Mouse (Mus musculus) left cerebral cortex, adult 9 months (tissue): ENCODE results near the gene Usp2.

Experiments
- DNase-seq, 2 experiments: peaks; one replicate each; pipeline ENCODE4 v3.0.0; 2022; ENCODE audit warnings: low spot score in 2 of 2

The Usp2 gene

GRCm38 (mm10) chr9:44075996-44076763, 9.4 kb downstream of the Usp2 start:
- DNase-seq, result no peak

GRCm38 (mm10) chr9:44076764-44077120, 9.9 kb downstream of the Usp2 start:
- peak in 1 of 2 experiments; percentile 78 for DNase-seq

GRCm38 (mm10) chr9:44077266-44077910, 10.6 kb downstream of the Usp2 start:
- no peak for DNase-seq

DNA sequence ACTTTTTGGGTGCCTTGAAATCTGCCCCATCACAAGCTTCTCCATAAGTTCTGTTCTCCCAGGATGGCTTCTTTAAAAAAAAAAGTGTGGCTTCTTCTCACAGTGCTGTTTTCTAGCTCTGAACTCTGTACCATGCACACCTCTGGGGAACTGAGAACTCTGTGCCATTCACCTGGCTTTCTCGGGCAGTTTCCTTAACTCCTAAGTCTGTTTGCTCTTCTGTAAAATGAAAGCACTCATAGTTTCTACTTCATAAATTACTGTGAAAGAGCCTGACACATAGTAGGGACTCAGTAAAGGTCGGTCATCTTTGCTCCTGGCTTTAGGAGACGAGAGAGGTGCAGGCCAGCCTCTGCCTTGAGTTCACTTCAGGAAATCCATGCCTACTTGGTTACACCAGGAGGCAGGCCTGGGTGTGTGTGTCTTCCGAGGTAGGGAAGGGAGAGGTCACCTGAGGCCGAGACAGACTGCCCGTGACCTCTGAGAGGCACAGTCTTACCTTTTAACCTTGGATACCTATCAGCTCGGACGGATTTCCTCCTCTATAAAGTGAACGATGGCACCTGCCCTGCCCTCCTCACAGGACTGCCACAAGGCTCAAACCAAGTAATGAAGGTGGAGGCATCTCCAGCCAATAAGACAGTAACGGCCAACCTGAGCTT, 11.4 kb downstream of the Usp2 start:
- DNase-seq, result no peak

DNA sequence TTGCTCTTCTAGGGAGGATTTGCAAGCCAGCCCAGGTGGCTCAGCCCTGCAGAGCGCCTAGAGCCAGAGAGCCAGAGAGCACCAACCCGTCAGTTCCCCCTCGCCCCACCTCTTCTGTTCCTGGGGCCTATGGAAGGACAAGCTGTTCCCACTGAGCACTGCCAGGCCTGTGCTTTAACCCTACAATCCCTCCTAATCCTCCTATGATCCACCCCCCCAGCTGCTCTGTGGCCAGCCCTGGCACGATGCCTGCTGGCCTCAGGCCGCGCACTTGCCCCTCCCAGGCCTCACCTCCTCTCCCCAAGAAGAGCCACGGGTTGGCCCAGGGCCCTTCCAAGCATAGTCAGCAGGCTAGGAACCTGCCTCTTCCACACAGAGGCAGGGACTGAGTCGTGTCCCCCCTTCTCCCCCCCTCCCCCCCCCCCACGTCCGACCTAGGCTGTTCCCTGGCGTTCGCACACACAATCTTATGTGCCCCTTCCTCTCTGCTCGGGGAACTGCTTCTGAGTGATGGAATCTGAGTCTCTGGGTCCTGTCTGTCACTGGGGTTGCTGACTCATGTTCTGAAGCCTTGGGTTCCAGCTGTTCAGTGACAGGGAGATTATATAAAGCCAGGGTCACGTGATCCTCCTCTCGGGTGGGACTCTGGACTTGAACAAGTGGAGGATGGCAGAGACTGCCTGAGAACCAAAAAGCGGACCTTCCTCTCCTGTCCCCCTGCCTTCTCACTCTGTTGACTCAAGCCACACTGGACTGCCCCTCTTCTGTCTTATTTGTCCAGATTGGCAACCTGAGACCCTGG, 12.3 kb downstream of the Usp2 start:
- peak in 1 of 2 experiments; percentile 46 for DNase-seq

GRCm38 (mm10) chr9:44079997-44080780, 13.4 kb downstream of the Usp2 start:
- DNase-seq, result no peak

DNA sequence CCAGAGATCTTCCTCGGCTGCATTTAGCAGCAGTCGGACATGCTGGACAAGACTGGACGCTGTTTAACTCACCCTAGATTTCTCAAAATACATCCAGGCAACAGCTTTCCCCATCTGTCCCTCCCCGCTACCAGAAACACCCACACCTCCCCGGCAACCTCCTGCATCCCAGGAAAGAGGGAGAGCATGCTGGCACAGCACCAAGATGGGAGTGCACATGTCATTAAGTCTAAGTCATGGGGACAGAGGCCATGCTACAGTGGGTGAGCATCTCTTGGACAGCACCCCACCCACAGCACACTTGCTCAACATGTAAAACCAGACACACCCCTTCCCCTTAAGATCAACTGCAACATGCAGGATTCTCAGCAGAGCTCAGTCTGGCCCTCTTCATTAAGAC, 14.1 kb downstream of the Usp2 start:
- DNase-seq, result peak in 1 of 2 experiments; percentile 71

DNA sequence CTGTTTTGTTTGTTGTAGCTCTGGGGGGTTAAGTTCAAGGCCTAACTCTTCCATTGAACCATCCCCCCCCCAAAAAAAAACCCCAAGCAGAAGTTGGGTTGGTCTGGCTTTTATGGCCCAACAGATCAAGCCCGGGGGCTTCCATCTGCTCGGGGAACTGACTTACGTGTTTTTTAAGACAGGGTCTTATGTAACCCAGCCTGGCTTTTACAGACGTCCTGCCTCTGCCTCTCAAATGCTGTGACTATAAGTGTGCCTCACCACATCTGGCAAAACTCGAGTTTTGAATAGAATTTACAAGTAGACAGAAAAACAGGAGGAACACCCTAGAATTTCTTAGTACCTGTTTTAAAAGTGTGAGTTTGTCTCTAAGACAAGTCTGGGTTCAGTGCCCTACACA, 14.8 kb downstream of the Usp2 start:
- DNase-seq, result no peak

DNA sequence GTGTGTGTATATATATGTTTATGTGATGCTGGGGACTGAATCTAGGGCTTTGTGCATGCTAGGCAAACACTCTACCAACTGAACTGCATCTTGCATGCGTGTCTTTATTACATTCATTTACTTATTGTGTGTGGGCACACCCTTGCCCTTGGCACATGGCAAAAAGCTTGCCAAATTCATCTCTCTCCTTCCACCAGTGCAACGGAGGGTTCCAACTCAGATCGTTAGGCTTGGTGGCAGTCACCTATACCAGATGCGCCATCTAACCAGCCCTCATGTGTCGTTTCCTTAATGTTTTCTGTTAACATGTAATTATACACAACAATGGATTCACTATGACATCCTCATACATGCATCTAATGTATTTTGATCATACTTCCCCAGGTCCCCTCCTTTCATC, 15.4 kb downstream of the Usp2 start:
- DNase-seq, result no peak

GRCm38 (mm10) chr9:44083392-44084121, 16.7 kb downstream of the Usp2 start:
- DNase-seq, result peak; percentile 89 to 91

DNA sequence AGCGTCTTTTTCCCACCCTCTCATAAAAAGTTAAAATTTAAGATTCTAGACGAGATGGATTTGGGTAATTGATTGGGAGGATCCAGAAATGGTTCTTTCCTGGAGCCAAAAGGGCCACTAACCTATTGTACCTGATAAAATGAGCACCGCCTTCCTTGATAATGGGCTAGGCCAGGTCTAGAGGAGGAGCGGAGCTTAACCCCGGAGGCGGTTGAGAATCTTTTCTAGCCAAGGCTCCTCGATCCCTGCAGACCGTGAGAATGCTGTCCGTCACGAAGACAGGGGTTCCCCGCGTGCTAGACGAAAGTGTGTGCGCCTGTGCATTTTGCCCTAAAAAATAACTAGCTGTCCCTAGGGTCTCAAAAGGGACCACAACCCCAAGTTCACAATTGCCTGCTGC, 17.4 kb downstream of the Usp2 start:
- DNase-seq, result no peak

DNA sequence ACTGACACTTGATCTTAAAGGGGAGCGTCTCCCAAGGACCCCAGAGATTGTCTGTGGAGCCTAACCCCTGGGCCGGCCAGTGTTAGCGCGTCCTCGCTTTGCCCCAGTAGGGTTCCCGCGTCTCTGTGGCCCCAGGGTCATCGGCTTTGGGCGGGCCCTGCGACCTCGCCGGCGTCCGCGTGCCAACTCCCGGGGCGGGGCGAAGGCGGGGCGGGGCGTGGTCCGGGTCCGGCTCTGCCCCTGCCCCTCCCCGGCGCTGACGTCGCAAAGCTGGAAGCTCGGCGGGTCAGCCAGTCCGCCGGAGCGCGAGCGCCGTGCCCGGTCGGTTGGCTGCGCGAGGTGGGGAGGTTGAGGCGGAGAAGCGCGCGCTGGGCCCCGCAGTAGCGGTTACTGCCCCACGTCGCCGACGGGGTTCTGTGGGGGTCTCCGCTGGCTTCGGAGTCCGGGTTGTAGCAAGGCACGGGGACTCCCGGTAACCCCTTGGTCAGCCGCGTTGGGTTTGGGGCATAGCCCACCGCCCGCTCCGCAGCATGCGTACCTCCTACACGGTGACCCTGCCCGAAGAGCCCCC, 17.9 kb downstream of the Usp2 start:
- DNase-seq, result peak; percentile 81 to 87

DNA sequence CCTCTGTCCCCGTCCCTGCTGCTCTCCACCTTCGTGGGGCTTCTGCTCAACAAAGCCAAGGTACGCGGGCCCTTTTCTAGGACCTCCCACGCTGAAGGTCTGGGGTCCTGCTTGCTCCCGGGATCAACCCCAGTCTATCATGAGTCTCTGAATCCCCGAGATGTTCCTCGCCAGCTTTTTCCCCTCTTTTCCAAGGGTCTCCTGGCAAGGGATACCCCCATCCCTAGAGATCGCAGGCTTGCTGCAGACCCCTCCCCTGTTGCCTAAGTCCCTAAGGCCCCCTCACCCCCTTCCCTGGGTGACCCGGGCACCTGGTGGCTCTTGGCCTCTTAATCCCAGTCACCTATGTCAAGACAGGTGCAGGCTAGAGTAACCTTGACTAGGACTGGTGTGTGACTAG, 18.5 kb downstream of the Usp2 start:
- no peak for DNase-seq

DNA sequence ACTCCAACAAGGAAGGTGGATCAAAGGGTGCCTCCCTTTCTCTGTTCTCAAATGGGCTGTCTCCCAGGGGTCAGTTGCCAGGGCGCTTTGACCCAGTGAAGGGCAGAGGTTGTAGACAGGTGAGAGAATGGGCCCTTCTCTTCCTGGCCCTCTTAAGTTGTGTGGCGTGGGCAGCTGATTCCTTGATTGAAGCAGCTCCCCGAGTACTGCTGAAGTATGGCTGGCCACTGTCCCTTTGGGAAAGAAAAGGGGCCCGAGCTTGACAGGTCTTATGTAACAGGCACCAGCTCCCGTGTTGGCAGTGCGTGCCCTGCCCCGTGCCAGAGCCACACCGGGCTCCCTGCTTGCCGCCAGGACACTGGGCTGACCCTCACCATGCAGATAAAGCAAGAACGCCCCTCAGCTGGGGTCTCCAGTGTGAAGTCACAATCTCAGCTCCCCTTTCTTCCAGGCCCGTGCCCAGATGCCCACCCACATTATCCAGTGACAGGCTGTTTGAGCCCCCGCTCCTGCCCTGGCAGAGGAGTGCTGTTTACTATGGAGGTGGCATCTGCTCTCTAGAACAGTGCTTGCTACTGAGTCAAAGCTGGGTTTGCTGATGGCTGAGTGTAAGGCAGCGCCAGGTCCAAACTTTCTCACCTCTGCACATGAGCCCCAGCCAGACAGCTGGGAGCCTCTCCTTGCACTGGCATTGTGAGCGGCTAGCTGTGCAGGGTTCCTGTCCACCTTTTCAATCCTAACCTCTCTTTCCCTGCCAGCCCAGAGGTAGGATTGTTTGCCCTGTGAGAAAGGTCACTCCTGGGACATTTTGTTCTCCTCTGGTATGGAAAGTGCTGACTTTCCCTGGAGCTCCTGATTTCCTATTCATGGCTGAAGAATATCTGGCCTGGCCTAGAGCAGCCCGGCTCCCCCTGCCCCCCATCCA, 19.2 kb downstream of the Usp2 start:
- DNase-seq, result peak in 1 of 2 experiments; percentile 77

DNA sequence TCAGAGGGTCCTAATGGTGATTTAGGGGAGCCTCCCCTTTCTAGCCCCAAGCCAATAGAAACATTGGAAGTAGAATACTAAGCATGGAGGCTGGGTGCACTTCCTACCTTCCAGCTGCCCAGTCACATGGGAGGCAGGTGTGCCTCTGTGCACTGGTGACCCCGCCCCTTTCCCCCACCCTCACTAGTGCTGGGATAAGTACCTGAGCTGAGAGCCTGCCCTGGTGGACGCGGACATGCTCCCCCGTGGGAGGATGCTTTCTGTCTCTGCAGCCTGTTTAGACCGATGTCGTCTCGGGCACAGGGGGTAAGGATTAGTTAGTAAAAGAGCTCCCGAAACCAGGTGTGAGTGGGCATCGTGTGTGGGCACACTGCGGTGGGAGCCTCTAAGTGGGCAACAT, 20.1 kb downstream of the Usp2 start:
- no peak for DNase-seq

DNA sequence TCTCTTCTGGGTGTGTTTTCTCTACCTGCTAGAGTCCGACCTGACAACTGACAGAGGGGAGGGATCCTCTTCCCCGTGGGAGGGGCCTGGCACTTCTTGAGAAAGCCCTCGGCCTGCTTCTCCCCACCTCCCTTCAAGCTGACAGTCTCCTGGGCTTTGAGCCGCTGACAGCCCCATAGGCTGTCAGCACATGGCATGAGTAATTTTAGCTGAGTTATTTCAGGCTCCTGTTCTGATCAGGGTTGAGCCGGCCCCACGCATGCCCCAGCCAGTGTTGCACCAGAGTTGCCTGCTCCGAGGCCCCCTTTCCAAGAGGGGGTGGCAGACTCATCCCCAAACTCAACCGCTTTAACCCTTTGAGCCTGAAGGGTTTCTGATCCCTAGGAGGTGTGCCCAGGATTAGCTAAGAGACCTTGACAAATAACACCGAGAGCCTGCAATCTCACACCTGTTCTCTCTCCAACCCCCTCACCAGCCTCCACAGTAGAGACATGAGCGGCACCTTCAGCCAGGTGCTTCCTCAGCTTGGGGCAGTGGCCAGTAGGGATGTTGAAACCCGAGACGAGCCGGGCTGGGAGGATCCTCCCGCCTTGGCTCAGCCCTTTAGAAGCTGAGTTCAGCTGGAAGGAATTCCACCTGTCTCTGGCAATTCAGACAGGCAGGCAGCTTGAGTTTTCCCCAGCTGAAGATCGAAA, 21.1 kb downstream of the Usp2 start:
- peak in 1 of 2 experiments; percentile 76 for DNase-seq

DNA sequence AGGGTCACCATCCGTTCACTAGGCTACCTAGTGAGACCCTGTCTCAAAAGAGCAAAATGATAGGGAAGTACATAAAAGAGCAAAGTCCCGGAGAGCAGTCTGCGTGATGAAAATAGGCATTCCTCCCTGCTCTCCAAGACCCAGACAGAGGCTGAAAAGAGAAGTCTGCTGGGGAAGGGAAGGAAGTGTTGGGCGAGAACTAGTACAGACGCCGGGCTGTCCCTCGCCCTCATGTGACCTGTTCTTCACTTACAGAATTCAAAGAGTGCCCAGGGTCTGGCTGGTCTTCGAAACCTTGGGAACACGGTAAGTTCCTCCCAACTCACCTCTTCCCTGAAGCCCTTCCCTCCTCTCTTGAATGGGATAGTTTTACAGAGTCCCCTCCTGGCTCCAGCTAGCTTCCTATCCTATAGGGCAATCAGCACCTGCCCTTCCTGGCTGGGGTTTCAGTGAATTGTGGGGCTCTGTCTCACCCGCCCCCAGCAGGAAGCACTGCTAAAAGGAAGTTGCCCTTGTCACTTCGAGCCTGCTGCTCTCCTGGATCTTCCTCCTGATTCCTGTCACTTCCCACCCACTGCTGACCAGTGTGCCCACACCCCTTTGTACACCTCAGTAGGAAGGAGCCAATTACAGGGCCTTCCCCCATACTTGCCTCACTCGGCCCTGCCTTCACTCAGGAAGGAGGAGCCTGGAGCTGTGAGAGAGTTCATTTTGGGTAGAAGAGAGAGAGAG, 22.2 kb downstream of the Usp2 start:
- no peak for DNase-seq
